Mouse (Mus musculus): ENCODE measurements around the gene Arl16.

DNA sequence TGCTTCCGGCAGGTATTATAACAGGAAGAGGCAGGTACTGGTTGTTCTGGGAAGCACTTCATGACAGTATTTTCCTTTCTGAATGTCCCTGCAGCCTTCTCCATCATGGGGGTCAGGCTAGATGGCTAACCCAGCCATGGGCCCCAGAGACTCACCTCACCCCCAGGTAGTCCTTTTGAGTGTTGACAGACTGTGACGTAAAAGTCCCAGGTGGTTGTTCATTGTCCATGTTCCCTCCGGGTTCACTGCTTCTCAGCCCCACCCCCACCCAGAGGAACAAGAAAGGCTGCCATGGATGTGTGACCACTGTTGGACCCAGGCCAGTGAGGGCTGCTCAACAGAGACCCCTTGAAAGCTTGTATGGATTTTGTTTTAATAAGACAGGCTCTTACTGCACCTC lies 25.9 kb upstream of the Arl16 start:
- TF ChIP-seq POLR2A (IDR thresholded peaks at IDR 0.05; ENCODE audit: borderline replicate concordance, control insufficient read depth, low read depth, low read length), result no peak
- no peak for TF ChIP-seq CTCF (IDR thresholded peaks at IDR 0.05; ENCODE audit: control insufficient read depth, insufficient read depth, low read length)

All from bone marrow, adult 2 months (tissue).